In the genomic region with DNA sequence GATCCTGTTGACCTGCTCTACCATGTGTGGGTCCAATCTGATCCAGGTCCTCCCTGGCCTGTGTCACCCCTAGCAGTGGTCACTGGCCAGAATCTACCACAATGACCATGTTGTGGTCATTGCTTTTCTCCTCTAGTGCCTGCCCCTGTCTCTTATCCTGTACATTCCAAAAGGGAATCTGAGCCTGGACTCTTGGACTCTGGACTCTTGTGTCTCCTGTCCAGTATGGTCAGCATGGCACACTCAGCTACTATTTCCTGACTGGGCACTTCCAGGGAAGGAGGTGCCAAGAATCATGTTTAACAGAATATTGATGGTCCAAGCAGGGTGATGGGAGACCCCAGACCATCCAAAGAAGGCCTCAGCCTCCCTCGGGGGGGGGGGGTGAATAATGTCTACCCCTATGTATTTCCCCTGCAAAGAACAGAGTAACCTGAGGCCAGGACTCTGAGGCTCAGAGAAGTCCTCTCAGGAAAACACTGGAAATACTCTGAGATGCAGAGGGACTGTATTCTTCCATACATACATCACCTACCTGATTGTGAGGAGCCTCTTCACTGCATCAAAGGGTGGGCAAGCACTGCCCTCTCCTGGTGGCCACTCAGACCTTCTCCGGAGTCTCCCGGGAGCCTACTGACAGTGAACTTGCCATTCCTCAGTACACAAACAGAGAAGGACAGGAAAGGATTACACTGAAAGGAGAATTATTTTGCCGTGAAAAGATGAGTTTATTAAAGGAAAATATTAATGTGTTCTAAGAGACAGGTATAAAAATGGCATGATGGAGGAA, we compare ENCODE assay signal across 10 mouse cellular contexts. TPM values are rescaled to one million over a fixed set of nuclear protein-coding genes. Genes with fewer than 3 reads are reported as not detected.
A peak's percentile ranks its signal among the peaks of the same experiment; 100 is the strongest.
DNase-seq lines count a peak whose midpoint lies in the region; ATAC-seq and TF ChIP-seq lines count a peak whose summit lies in the region.
"Had no signal": no experiment of that assay in that cellular context is flagged by ENCODE, and none has a peak within 500 bp of the region (broad histone marks: within the 10 kb centered on the region; RNA-seq: fewer than 3 reads in every experiment).

No protein-coding gene starts in this region.

- H3K36me3 ChIP-seq in kidney, embryonic 14.5 days (ENCODE audit: control insufficient read depth, insufficient read depth, low read length), result no peaks in the 10 kb centered on the region

- H3K9me3 ChIP-seq in kidney, embryonic 14.5 days (ENCODE audit: control insufficient read depth, low read length), result no peaks in the 10 kb centered on the region
- H3K9me3 ChIP-seq: megakaryocyte, embryonic 14.5 days had no signal

- WGBS in kidney, embryonic 14.5 days, result 56% methylated on average over 4 of the region's 4 CpGs

- H3K27me3 ChIP-seq in kidney, embryonic 14.5 days (ENCODE audit: control insufficient read depth, insufficient read depth, low read length), result no peaks in the 10 kb centered on the region

- no peak overlapping the region for H3K27ac ChIP-seq in kidney, embryonic 14.5 days (ENCODE audit: low read depth, low read length)
- H3K27ac ChIP-seq in cortical plate, adult 2 months (ENCODE audit: insufficient read depth, low read length), result no peak overlapping the region

- H3K4me3 ChIP-seq in kidney, embryonic 14.5 days (ENCODE audit: low read length), result no peak overlapping the region
- H3K4me3 ChIP-seq in cortical plate, adult 2 months (ENCODE audit: insufficient read depth, low read length), result no peak overlapping the region
- H3K4me3 ChIP-seq: megakaryocyte, embryonic 14.5 days had no signal

- intact Hi-C loops in left cerebral cortex, postnatal 4 days (cut with DNase I), result no loop called here

- no peak for ATAC-seq in kidney, embryonic 14.5 days (ENCODE audit: low FRiP score, low TSS enrichment)
- no peak for ATAC-seq in granulocyte monocyte progenitor cell, adult 5-6 weeks (replicated peaks; ENCODE audit: poor library complexity, severe bottlenecking)

- peak; percentile 10 for DNase-seq in adrenal gland, postnatal 10 days
- no peak for DNase-seq in adrenal gland, postnatal 25 days
- peak; percentile 38 for DNase-seq in kidney, adult 18-20 months
- DNase-seq in left cerebral cortex, postnatal 4 days, result peak; percentile 22
- DNase-seq in gastrocnemius, adult 18-20 months (ENCODE audit: low spot score), result no peak

- no peaks in the 10 kb centered on the region for H3K4me1 ChIP-seq in kidney, embryonic 14.5 days (ENCODE audit: control insufficient read depth, insufficient read depth, low read length)
- no peaks in the 10 kb centered on the region for H3K4me1 ChIP-seq in cortical plate, adult 2 months (ENCODE audit: control insufficient read depth, insufficient read depth, low read length)
- H3K4me1 ChIP-seq: megakaryocyte, embryonic 14.5 days had no signal

- peak; percentile 51 for TF ChIP-seq CTCF in cortical plate, adult 2 months (IDR thresholded peaks at IDR 0.05; ENCODE audit: extremely low read depth, insufficient read depth, low read length)

- H3K9ac ChIP-seq in kidney, embryonic 14.5 days (ENCODE audit: low read depth, low read length), result no peak overlapping the region

- no peak for TF ChIP-seq POLR2A in cortical plate, adult 2 months (IDR thresholded peaks at IDR 0.05; ENCODE audit: extremely low read depth, insufficient read depth, low read length)

- H3K4me2 ChIP-seq in kidney, embryonic 14.5 days (replicated peaks; ENCODE audit: low read depth, low read length), result no peak overlapping the region

RNA-seq across cellular contexts. Expression of a gene that starts 1.4 kb away (rescaled TPM):
- total RNA-seq in adrenal gland, postnatal 10 days (2021), result not detected
- not detected in 2 replicates for total RNA-seq in adrenal gland, postnatal 25 days (2021)
- polyA plus RNA-seq in kidney, embryonic 14.5 days (2014; fragmentation: Nextera tagmentation; extraction: Ambion mirVana), result not detected in 2 replicates
- not detected in 2 replicates for polyA plus RNA-seq in cortical plate, adult 2 months (2012; rRNA removed)
- total RNA-seq in left cerebral cortex, postnatal 4 days (2021), result not detected
- total RNA-seq in gastrocnemius, adult 18-20 months (2021), result not detected
- total RNA-seq in granulocyte monocyte progenitor cell, adult 5-6 weeks (2014; fragmentation: Nextera tagmentation), result not detected in 2 replicates
- total RNA-seq in granulocyte monocyte progenitor cell, adult 5-6 weeks (2017), result not detected in 2 replicates
- total RNA-seq: layer of hippocampus, postnatal 14 days had no signal

RNA-seq across cellular contexts. Expression of a gene that starts 10.0 kb away (rescaled TPM):
- total RNA-seq in adrenal gland, postnatal 10 days (2021), result not detected
- total RNA-seq in adrenal gland, postnatal 25 days (2021), result not detected in 2 replicates
- not detected in 2 replicates for polyA plus RNA-seq in kidney, embryonic 14.5 days (2014; fragmentation: Nextera tagmentation; extraction: Ambion mirVana)
- not detected in 2 replicates for polyA plus RNA-seq in cortical plate, adult 2 months (2012; rRNA removed)
- not detected for total RNA-seq in left cerebral cortex, postnatal 4 days (2021)
- not detected for total RNA-seq in gastrocnemius, adult 18-20 months (2021)
- total RNA-seq in granulocyte monocyte progenitor cell, adult 5-6 weeks (2014; fragmentation: Nextera tagmentation), result not detected in 2 replicates
- total RNA-seq in granulocyte monocyte progenitor cell, adult 5-6 weeks (2017), result not detected in 2 replicates
- total RNA-seq: layer of hippocampus, postnatal 14 days had no signal

RNA-seq across cellular contexts. Expression of a gene that starts 13.9 kb away (rescaled TPM):
- not detected for total RNA-seq in adrenal gland, postnatal 10 days (2021)
- total RNA-seq in adrenal gland, postnatal 25 days (2021), result not detected in 2 replicates
- not detected in 2 replicates for polyA plus RNA-seq in kidney, embryonic 14.5 days (2014; fragmentation: Nextera tagmentation; extraction: Ambion mirVana)
- polyA plus RNA-seq in cortical plate, adult 2 months (2012; rRNA removed), result not detected in 2 replicates
- total RNA-seq in left cerebral cortex, postnatal 4 days (2021), result not detected
- total RNA-seq in gastrocnemius, adult 18-20 months (2021), result not detected
- not detected in 2 replicates for total RNA-seq in granulocyte monocyte progenitor cell, adult 5-6 weeks (2014; fragmentation: Nextera tagmentation)
- not detected in 2 replicates for total RNA-seq in granulocyte monocyte progenitor cell, adult 5-6 weeks (2017)
- total RNA-seq: layer of hippocampus, postnatal 14 days had no signal

RNA-seq across cellular contexts. Expression of a gene that starts 22.5 kb away (rescaled TPM):
- not detected for total RNA-seq in adrenal gland, postnatal 10 days (2021)
- total RNA-seq in adrenal gland, postnatal 25 days (2021), result not detected in 2 replicates
- polyA plus RNA-seq in kidney, embryonic 14.5 days (2014; fragmentation: Nextera tagmentation; extraction: Ambion mirVana), result not detected in 2 replicates
- polyA plus RNA-seq in cortical plate, adult 2 months (2012; rRNA removed), result not detected in 2 replicates
- total RNA-seq in left cerebral cortex, postnatal 4 days (2021), result not detected
- total RNA-seq in gastrocnemius, adult 18-20 months (2021), result not detected
- total RNA-seq in granulocyte monocyte progenitor cell, adult 5-6 weeks (2014; fragmentation: Nextera tagmentation), result not detected in 2 replicates
- not detected in 2 replicates for total RNA-seq in granulocyte monocyte progenitor cell, adult 5-6 weeks (2017)
- total RNA-seq: layer of hippocampus, postnatal 14 days had no signal

RNA-seq across cellular contexts. Expression of a gene that starts 31.1 kb away (rescaled TPM):
- not detected for total RNA-seq in adrenal gland, postnatal 10 days (2021)
- not detected in 2 replicates for total RNA-seq in adrenal gland, postnatal 25 days (2021)
- polyA plus RNA-seq in kidney, embryonic 14.5 days (2014; fragmentation: Nextera tagmentation; extraction: Ambion mirVana), result not detected in 2 replicates
- not detected in 2 replicates for polyA plus RNA-seq in cortical plate, adult 2 months (2012; rRNA removed)
- total RNA-seq in left cerebral cortex, postnatal 4 days (2021), result not detected
- not detected for total RNA-seq in gastrocnemius, adult 18-20 months (2021)
- total RNA-seq in granulocyte monocyte progenitor cell, adult 5-6 weeks (2014; fragmentation: Nextera tagmentation), result not detected in 2 replicates
- total RNA-seq in granulocyte monocyte progenitor cell, adult 5-6 weeks (2017), result not detected in 2 replicates
- total RNA-seq: layer of hippocampus, postnatal 14 days had no signal

Comparison
In these comparisons a context has a peak if more than half of its experiments do, and no peak if none do; other contexts are left out.
1. DNase-seq: peak in adrenal gland, postnatal 10 days (single experiment), kidney, adult 18-20 months (single experiment) and left cerebral cortex, postnatal 4 days (single experiment); none in adrenal gland, postnatal 25 days (single experiment) and gastrocnemius, adult 18-20 months (single experiment).